Mouse (Mus musculus): Measurements from ENCODE around the gene Pan3.

DNA sequence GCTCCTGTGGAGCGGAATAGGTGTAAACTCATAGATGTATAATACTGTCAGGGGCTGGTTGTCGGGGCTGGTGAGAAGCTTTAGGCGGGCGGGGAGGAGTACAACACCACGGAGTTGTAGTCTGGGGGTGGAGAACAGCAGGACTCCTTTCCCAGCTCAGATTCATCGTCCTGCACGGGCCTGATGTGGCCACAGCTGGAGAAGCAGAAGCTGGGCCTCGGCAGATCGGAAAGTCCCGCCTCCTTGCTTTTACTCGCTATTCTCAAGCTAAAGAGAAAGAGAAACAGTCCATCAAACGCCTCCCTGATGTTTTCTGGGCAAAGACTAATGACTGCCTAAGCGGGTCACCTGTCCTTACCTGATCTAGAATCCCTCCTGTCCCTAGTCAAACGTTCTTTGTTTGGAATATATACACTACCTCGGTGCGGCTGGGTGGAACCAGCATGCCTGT is 134.2 kb downstream of the Pan3 start:
- TF ChIP-seq CTCF (IDR thresholded peaks at IDR 0.05; ENCODE audit: low read depth, low read length) (no peak), EP300 (IDR thresholded peaks at IDR 0.05; ENCODE audit: insufficient read depth, low read depth, low read length) (no peak), POLR2A (IDR thresholded peaks at IDR 0.05; ENCODE audit: insufficient read depth, low read length) (no peak)
